Mouse (Mus musculus) mature B cell (primary cell): ENCODE measurements around the gene Dlg2.

Experiments
- in situ Hi-C: fragments of 300-500 bp; cut with MboI; formaldehyde crosslinking; loops from 2 replicates; pipeline ENCODE4 v1.14.3; 2019

The Dlg2 gene

GRCm38 (mm10) chr7:92392052-92392640, 1915.7 kb downstream of the Dlg2 start:
- in situ Hi-C loops, result no loop called here

- in situ Hi-C loops, result no loop called here
Measured at GRCm38 (mm10) chr7:92396783-92397182, 1920.3 kb downstream of the Dlg2 start.

DNA sequence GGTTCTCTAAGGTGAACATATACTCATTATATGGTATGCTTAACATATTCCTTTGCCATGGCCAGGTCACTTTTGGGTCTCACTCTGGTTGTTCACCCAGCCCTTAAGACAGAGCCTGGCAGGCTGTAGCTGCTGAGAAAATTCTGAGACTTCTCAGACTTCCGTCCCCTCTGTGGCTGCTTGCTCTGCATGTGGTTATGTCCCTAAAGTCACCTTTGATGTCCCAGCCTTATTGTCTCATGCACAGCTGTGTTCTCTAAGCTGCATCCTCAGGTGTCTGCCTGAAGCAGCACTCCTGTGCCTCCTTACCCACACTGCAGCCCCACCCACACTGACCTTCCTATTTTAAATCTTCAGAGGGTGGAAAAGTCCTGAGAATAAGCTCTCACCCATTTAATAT, 1922.4 kb downstream of the Dlg2 start:
- in situ Hi-C loops, result no loop called here

GRCm38 (mm10) chr7:92400551-92400950, 1924.1 kb downstream of the Dlg2 start:
- in situ Hi-C loops, result no loop called here

DNA sequence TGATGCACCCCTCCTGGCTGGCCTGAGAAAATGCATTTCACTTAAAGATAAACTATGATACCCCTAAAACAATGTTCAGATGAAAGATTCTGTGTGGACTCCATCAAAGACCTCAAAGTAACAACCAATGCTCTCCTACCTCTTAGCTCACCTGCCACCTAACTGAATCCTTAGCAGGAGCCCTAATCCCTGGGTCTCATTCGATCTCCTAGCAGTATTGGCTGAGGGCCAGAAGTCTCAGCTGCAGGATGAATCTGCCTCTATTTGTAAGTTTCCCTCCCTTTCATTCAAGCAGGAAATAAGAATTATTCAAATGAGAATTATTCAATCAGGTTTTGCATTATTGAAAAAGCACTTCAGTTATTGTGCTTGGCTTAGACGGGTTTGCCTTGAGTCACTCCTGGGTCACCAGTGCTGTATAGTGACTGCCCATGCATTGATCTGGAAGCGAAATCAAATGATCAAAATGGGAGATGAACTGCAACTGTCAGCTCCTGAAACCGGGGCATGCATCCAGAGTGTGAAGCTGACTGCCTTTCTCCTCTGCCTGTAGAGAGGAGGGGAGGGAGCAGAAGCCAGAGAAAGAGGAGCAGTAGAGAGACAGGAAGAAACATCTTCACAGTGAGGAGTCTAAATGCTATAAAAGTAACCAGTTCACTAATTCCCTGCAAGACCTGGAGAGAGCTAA, 1924.7 kb downstream of the Dlg2 start:
- in situ Hi-C loops, result no loop called here

DNA sequence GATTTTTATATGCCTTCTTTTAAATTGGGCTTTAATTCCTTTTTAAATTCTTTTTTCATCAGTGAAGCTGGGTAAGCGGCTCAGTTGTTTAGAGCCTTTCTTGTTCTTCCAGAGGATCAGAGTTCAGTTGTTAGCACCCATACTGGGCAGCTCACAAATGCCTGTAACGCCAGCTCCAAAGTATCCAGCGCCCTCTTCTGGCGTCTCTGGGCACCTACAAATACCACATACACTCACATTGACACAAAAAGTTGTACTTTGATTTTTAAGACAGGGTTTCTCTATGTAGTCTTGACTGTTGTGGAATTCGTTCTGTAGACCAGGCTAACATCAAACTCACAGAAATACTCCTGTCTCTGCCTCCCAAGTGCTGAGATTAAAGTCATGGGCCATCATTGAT, 1932.0 kb downstream of the Dlg2 start:
- in situ Hi-C loops, result no loop called here

GRCm38 (mm10) chr7:92420474-92420873, 1944.0 kb downstream of the Dlg2 start:
- in situ Hi-C loops, result no loop called here

- in situ Hi-C loops, result no loop called here
Measured at GRCm38 (mm10) chr7:92423017-92423416, 1946.5 kb downstream of the Dlg2 start.

DNA sequence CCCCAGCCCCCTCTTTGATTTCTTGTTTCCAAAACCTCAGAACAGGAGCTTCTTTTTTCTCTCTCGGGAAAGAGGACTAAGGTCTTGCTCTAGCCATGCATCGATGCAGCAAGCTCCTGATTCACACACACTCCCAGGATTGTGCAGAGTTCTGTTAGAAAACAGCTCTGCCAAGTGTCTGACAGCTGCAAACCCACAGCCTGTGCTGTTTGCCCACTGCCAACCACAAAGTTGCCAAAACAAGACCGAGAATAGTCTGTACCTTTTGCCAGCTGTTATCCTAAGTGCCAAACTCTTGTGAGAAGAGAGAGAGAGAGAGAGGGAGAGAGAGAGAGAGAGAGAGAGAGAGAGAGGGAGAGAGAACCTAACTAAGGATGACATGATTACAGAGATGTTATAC, 1948.2 kb downstream of the Dlg2 start:
- in situ Hi-C loops, result no loop called here

GRCm38 (mm10) chr7:92427280-92427679, 1950.8 kb downstream of the Dlg2 start:
- in situ Hi-C loops, result no loop called here

DNA sequence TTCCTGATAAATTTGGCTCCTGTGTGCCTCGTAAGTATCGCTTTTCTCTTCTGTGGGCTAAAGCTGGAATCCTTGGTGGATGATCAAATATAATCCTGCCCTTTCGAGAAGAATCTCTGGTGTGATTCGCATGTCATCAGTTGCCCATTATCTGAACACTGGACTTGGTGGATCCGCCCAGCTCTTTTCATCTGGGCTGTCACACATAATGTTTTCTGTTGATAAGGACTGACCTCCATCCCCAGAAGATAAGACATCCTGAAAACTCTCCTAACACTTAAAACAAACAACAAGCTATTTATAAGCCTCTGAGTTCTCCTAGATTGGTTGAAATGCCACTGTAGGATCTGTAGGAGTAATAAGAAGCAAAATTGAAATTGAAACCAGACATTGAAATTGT, 1952.2 kb downstream of the Dlg2 start:
- in situ Hi-C loops, result no loop called here

DNA sequence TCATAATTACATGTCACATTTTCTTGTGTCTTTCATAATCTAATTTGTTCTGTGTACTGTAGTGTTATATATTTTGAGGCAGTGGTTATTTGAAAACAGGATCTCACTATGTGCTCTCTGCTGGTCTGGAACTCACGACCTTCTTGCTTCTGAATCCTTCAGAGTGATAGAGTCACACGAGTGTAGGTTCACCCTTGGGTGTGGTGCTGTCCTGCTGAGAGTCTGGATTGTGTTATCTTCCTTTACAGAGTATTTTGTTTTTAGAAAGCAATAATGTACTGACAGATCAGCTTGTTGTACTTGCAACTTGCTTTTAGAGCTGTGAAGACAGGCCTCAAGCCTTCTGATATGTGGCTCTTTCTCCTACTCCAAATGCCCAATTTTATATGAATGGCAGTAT, 1953.8 kb downstream of the Dlg2 start:
- in situ Hi-C loops, result no loop called here

GRCm38 (mm10) chr7:92437168-92437567, 1960.7 kb downstream of the Dlg2 start:
- in situ Hi-C loops, result no loop called here

DNA sequence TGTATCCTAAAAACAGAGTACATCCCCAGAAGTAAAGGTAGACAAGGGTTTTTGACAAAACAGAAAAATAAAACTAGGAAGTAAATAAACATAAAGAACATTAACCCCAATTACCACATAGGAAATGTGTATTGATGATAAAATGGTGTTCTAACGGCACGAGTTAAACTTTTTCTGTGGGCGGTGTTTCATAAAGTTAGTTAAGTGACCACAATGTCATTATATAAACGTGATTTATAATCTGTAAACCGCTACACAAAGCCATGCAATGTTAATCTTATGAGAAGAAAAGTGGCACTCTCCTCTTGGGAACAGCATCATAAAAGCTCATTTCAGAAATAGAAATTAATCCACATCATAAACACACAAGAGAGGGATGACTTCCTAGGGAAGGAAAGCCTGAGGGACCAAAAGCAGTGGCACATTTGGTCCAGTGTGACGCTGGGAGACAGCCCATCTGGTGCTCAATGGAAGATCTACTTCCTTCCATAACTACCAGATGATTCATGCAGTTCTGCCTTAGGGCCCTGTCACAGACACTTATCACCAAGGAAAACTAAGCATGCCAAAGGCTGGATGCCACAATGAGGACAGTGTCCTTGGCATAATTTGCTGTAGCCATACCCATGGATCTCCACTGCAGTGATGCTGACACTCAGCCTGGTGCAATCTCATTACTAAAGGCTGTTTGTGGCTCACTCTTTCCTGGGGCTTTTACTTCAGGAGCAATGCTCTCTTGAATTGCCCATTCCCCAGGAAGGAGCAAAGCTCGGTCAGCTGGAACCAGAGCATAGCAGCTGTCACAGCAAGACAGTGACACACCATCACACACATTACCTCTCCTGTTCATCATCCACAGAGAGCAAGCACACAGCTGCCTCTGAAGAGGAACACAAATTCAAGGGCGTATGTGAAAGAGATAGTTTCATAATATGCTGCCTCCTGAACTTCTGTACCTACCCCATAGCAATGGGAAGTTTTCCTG, 1963.3 kb downstream of the Dlg2 start:
- in situ Hi-C loops, result no loop called here

DNA sequence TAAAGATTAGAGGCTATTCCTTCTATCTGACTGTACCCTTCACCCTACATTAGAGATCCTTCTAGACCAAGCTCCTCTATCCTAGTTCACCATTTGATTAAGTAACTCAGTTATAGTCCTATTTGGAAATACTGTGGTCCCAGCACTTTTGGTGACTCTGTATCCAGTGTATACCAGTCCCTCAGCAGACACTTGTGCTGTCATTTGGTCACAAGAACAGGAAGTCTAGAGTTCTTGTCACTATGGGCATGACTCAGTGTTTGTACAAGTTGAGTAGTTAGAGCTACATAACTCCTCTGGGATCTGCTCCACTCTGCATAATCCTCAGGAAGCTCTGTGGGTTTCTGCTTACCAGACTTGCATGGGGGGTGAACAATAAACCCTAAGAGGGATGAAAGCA, 1965.1 kb downstream of the Dlg2 start:
- in situ Hi-C loops, result no loop called here

DNA sequence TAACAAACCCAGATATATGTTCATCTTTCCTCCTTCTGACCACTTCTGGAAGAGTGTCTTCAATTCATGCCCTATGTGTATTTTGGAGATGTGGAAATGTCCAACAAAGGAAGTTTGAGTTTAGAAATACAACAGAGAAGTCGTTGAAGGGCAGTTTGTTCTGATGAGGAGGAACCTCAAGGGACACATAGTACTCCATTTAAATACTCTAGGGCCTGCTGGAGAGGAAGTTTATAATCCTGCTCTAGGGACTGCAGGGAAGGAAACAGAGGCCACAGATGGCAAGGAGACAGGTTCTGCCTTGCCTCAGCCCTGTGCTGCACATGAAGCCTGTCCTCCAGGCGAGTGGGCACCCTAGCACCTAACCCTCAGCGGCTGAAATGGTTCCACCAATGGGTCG, 1965.6 kb downstream of the Dlg2 start:
- in situ Hi-C loops, result no loop called here

DNA sequence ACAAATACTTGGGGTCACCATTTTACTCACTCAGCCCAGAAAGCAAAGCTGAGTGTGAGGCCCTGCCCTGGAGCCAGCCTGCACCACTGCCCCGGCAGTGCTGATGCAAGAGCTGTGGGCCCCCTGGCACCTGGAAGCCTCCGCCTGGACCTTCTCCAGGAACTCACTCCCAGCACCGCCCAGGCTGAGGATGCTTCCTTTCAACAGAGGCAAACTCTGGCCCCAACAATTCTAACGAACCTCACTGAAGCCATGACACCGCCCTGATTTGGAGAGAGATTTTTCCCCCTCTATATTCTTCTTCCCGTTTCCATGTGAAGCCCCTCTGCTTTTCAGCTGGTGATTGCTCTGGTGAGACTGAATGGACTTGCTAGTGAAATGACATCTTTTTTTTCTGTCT, 1971.5 kb downstream of the Dlg2 start:
- in situ Hi-C loops, result no loop called here

DNA sequence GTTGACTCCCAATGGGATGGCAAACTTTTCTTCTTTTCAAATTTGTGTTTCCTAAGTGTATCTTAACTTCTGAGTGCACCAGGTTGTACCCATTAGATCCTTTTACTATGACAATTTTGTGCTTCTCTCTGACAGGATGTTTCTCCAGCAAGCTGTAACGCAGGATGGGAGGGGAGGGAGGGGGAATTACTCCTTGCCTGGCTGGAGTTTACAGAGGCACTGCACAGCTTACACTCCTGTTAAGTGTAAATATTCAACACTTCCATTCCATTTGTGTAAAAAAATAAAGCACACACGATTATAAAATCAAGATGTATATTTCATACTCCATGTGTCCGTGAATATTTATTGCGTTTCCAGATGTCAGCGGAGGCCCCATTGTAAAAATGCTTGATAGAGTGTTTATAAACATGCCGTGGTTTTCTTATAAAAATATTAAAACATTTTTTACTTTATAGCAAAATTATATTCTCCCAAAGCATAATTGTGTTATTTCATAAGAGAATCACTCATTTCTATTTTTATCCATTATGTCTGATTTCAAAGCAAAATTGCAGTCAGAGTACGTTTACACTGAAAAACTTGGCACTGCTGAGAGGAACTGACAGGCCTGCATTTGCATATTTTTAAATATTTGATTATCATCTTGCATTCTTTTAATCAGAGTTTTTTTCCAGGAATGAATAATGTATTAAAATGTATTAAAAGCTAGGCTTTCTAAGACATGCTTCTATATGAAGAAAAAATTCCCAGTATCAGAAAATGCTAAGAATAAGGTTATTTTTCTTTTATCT, 1972.5 kb downstream of the Dlg2 start:
- in situ Hi-C loops, result no loop called here

- in situ Hi-C loops, result no loop called here
Measured at GRCm38 (mm10) chr7:92454176-92454575, 1977.7 kb downstream of the Dlg2 start.

DNA sequence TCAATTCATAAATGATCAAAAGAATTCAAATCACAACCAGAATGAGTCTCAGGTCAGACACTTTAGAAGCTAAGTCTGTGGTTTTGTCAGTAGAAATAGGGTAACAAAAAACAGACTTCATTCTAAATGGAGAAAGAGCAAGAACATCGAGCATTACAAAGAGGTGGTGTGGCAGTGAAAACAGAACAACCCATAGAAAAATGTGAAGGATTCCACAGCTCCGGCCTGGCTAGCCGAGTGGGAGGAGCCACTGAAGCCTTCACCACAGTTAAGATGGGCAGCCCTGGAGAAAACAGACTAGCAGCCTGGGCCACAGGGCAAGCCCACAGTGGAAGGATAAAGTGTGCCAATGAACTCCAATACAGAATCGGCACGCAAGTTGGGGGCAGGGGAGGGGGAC, 1979.5 kb downstream of the Dlg2 start:
- in situ Hi-C loops, result no loop called here

- in situ Hi-C loops, result no loop called here
Measured at GRCm38 (mm10) chr7:92457791-92458190, 1981.3 kb downstream of the Dlg2 start.

- in situ Hi-C loops, result no loop called here
Measured at GRCm38 (mm10) chr7:92458308-92458707, 1981.8 kb downstream of the Dlg2 start.
